Mouse (Mus musculus) frontal cortex, postnatal 25 days (tissue): ENCODE results near the gene Ces1b.

Experiments used
- DNase-seq, 2 experiments: peaks; one replicate each; pipeline ENCODE4 v3.0.0; 2022; ENCODE audit warnings: low spot score in 2 of 2

Gene Ces1b

DNA sequence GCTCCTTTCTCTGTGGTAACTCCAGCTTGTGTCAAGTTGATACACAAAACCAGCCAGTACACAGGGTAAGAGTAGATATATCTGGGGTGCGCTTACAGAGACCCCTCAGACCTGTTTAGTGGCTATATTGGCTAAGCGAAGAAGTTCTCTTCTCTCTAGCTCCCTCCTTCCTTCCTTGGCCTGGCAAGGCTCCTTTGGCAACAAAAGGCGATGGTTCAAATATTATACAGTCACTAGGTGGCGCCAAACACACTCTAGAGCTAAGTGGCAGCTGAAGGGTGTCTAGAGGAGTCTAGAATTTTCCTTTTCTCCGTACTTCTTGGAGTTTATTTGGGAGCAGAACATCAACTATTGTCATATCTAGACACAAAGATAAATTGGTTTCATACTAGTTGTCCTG is 69.5 kb downstream of the Ces1b start:
- no peak for DNase-seq
